Mouse (Mus musculus) megakaryocyte-erythroid progenitor cell, adult 5-6 weeks (primary cell): ENCODE data around the gene Taz. TPM values are rescaled to one million over a fixed set of nuclear protein-coding genes. Genes with fewer than 3 reads are reported as not detected.

ENCODE experiments used
- total RNA-seq, 2 experiments: library from RNA; stranded (forward) in 1 of 2; stranded (reverse) in 1 of 2; fragments of 200-1000, 215-1000 nt in 1 of 2; fragments of >200 nt in 1 of 2; fragmentation: Nextera tagmentation in 1 of 2; gene quantifications; 2 replicates each; pipeline ENCODE4 v1.2.3; 2014 to 2017

Taz gene
- total RNA-seq, 2 experiments from 2014 or later, result 41.7 to 62.6 TPM

Other genes with a start within 250 kb of the Taz start
- not detected in 2 replicates for gene Opn1mw, start 154.4 kb upstream of the Taz start, total RNA-seq (2014; fragmentation: Nextera tagmentation)
- not detected in 2 replicates for gene Opn1mw, start 154.4 kb upstream of the Taz start, total RNA-seq (2017)
- 21.8 and 22.9 TPM in 2 replicates for gene Mecp2, start 146.5 kb upstream of the Taz start, total RNA-seq (2014; fragmentation: Nextera tagmentation)
- 12.9 and 17.9 TPM in 2 replicates for gene Mecp2, start 146.5 kb upstream of the Taz start, total RNA-seq (2017)
- gene Tex28, start 114.1 kb upstream of the Taz start, total RNA-seq (2014; fragmentation: Nextera tagmentation), result not detected in 2 replicates
- not detected in 2 replicates for gene Tex28, start 114.1 kb upstream of the Taz start, total RNA-seq (2017)
- gene Tktl1, start 104.7 kb upstream of the Taz start, total RNA-seq (2014; fragmentation: Nextera tagmentation), result not detected in 2 replicates
- not detected in 2 replicates for gene Tktl1, start 104.7 kb upstream of the Taz start, total RNA-seq (2017)
- 118 and 156 TPM in 2 replicates for gene Flna, start 32.1 kb upstream of the Taz start, total RNA-seq (2014; fragmentation: Nextera tagmentation)
- gene Flna, start 32.1 kb upstream of the Taz start, total RNA-seq (2017), result 299 and 337 TPM in 2 replicates
- gene Emd, start 27.2 kb upstream of the Taz start, total RNA-seq (2014; fragmentation: Nextera tagmentation), result 67.1 and 96.2 TPM in 2 replicates
- 74.5 and 113 TPM in 2 replicates for gene Emd, start 27.2 kb upstream of the Taz start, total RNA-seq (2017)
- gene Rpl10, start 11.1 kb upstream of the Taz start, total RNA-seq (2014; fragmentation: Nextera tagmentation), result 4,546 and 4,933 TPM in 2 replicates
- gene Rpl10, start 11.1 kb upstream of the Taz start, total RNA-seq (2017), result 1,280 and 1,947 TPM in 2 replicates
- 12.9 and 22.9 TPM in 2 replicates for gene Dnase1l1, start 425 bp downstream of the Taz start, total RNA-seq (2014; fragmentation: Nextera tagmentation)
- 15.6 and 28.0 TPM in 2 replicates for gene Dnase1l1, start 425 bp downstream of the Taz start, total RNA-seq (2017)
- 91.6 and 95.2 TPM in 2 replicates for gene Atp6ap1, start 15.2 kb downstream of the Taz start, total RNA-seq (2014; fragmentation: Nextera tagmentation)
- 72.2 and 111 TPM in 2 replicates for gene Atp6ap1, start 15.2 kb downstream of the Taz start, total RNA-seq (2017)
- 105 and 125 TPM in 2 replicates for gene Gdi1, start 23.1 kb downstream of the Taz start, total RNA-seq (2014; fragmentation: Nextera tagmentation)
- gene Gdi1, start 23.1 kb downstream of the Taz start, total RNA-seq (2017), result 12.9 and 19.3 TPM in 2 replicates
- 32.6 and 39.6 TPM in 2 replicates for gene Fam50a, start 31.1 kb downstream of the Taz start, total RNA-seq (2014; fragmentation: Nextera tagmentation)
- gene Fam50a, start 31.1 kb downstream of the Taz start, total RNA-seq (2017), result 62.1 and 75.4 TPM in 2 replicates
- gene Plxna3, start 47.2 kb downstream of the Taz start, total RNA-seq (2014; fragmentation: Nextera tagmentation), result 3.9 and 14.8 TPM in 2 replicates
- gene Plxna3, start 47.2 kb downstream of the Taz start, total RNA-seq (2017), result 0.80 TPM in 2 replicates
- 62.4 and 101 TPM in 2 replicates for gene Lage3, start 71.7 kb downstream of the Taz start, total RNA-seq (2014; fragmentation: Nextera tagmentation)
- 29.6 and 35.2 TPM in 2 replicates for gene Lage3, start 71.7 kb downstream of the Taz start, total RNA-seq (2017)
- 35.0 and 64.6 TPM in 2 replicates for gene Ubl4a, start 91.3 kb downstream of the Taz start, total RNA-seq (2014; fragmentation: Nextera tagmentation)
- 14.1 and 24.5 TPM in 2 replicates for gene Ubl4a, start 91.3 kb downstream of the Taz start, total RNA-seq (2017)
- gene Slc10a3, start 91.4 kb downstream of the Taz start, total RNA-seq (2014; fragmentation: Nextera tagmentation), result 6.7 and 16.4 TPM in 2 replicates
- 11.5 and 11.6 TPM in 2 replicates for gene Slc10a3, start 91.4 kb downstream of the Taz start, total RNA-seq (2017)
- gene Fam3a, start 111.4 kb downstream of the Taz start, total RNA-seq (2014; fragmentation: Nextera tagmentation), result 13.1 and 16.5 TPM in 2 replicates
- 12.8 and 21.1 TPM in 2 replicates for gene Fam3a, start 111.4 kb downstream of the Taz start, total RNA-seq (2017)
- gene Ikbkg, start 111.4 kb downstream of the Taz start, total RNA-seq (2014; fragmentation: Nextera tagmentation), result 12.6 and 16.4 TPM in 2 replicates
- gene Ikbkg, start 111.4 kb downstream of the Taz start, total RNA-seq (2017), result 25.7 and 45.8 TPM in 2 replicates
- gene G6pdx, start 147.3 kb downstream of the Taz start, total RNA-seq (2014; fragmentation: Nextera tagmentation), result 68.0 and 77.7 TPM in 2 replicates
- gene G6pdx, start 147.3 kb downstream of the Taz start, total RNA-seq (2017), result 47.5 and 77.2 TPM in 2 replicates
- gene Gm6880, start 199.5 kb downstream of the Taz start, total RNA-seq (2014; fragmentation: Nextera tagmentation), result not detected in 2 replicates
- gene Gm6880, start 199.5 kb downstream of the Taz start, total RNA-seq (2017), result not detected in 2 replicates